Mouse (Mus musculus): Measurements from ENCODE around the gene N4bp1.

N4bp1 gene

GRCm38 (mm10) chr8:86897726-86898419 is 12.8 kb upstream of the N4bp1 start:
- in situ Hi-C loops (cut with MseI, MboI): no loop called here

GRCm38 (mm10) chr8:86895390-86895789 is 10.3 kb upstream of the N4bp1 start:
- in situ Hi-C loops (cut with MseI, MboI): no loop called here

DNA sequence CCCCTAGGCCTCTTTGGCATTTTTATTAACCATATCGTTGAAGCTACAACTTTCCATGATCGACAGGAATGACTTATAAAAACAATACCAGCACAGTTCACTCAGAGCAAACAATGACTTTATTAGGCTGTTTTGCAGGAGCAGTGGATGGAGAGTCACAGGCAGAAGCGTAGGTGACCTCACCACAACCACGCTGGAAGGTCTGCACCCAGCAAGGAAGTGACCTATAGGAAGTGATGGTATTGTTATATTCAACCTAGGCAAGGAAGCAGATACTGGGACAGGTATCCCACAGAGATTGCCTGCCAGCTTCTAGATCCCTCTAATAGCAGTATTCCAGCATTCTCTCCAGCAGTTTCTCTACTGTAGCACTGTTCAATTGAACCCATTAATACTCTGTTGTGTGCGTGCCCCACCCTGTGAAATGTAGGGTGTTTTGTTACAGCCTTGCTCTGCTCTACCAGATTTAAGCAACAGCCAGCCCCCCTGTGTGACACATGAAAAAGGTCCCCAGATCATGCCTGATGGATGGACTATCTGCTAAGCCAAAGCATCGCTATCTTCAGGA is 9.2 kb upstream of the N4bp1 start:
- in situ Hi-C loops (cut with MseI, MboI): no loop called here

DNA sequence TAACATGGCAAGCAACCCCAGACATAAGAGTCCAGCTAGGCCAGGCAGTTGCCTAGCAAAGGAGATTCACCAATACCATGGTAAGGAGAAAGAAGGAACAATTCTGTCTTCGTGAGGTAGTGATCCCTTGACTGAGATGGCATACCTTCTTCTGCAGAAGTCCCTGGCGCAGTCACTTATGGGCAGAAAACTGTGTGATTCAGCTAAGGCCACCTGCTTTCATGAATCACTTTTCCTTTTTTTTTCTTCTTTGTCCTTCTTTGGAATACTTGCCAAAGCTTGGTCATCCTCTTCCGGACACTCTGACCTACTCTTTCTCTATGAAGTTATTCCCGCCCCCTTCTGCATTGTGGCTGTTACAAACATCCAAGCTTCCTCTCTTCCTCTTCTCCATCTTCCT is 8.5 kb upstream of the N4bp1 start:
- in situ Hi-C loops (cut with MseI, MboI): no loop called here

GRCm38 (mm10) chr8:86891533-86891932 is 6.5 kb upstream of the N4bp1 start:
- in situ Hi-C loops (cut with MseI, MboI): no loop called here

DNA sequence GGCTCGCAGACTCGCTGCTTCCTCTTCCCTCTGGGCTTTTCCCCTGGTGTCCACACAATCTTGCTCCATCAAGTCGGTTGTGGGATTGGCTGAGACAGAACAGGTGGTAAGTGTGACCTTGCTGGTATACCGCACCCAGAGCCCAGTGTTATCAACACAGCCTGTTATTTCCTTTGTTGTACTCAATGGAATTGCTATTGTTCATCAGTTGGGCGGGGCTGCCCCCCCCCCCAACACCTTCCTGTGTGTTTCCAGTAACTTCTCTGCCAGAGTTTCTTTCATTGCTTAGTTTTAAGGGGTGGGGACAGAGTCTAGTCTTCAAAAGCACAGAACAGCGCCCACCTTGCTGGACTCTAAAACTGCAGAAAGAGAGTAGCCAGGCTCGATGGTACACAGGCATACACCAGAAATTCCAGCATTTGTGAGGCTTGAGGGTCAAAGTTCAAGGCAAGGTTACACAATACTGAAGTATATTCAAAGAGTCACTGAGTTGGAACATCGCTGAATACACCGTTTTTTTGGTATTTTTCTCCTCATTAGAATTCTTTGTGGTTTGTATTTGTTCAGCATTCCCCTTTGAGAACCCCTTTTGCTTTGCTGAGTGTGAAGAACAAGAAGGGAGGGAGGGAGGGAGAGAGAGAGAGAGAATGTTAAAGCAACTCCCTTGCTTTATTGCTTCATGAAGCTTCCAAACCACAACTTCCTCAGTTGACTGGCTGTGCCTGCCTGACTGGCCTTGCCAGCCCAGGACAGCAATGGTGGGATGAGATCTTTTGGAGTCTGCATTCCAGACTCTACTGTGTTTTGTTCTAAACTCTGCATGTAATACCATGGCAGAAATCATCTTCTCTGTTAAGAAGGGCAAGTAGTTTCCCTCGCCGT is 3.2 kb upstream of the N4bp1 start:
- in situ Hi-C loops (cut with MseI, MboI): no loop called here

- in situ Hi-C loops (cut with MseI, MboI): no loop called here
These were observed 991 bp downstream of the N4bp1 start for GRCm38 (mm10) chr8:86884067-86884466.

GRCm38 (mm10) chr8:86882568-86883478 is 2.2 kb downstream of the N4bp1 start:
- in situ Hi-C loops (cut with MseI, MboI): no loop called here

GRCm38 (mm10) chr8:86881951-86882350 is 3.1 kb downstream of the N4bp1 start:
- in situ Hi-C loops (cut with MseI, MboI): no loop called here

DNA sequence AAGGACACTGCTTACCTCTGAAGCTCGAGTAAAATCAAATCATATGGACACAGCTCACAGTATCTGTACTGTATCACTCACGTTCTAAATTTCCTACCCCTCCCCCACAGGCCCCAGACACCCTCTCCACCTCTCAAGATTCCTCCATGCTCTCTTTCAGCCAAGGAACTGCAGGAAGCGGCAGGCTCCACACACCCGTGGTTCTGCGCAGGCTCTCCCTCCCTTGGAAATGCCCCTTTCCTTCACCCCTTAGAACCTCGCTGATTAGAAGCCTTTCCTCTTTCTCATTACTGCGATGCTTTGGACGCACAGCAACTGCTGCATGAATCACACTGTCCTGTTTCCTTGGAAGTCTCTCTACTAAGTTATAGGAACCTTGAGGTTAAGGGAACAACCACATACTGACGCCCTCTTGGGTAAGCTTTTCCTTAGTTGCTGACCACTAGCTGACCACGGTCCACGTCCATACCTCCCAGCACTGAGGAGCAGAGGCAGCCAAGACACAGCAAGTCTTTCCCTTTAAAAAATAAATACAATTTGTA is 3.9 kb downstream of the N4bp1 start:
- in situ Hi-C loops (cut with MseI, MboI): no loop called here

DNA sequence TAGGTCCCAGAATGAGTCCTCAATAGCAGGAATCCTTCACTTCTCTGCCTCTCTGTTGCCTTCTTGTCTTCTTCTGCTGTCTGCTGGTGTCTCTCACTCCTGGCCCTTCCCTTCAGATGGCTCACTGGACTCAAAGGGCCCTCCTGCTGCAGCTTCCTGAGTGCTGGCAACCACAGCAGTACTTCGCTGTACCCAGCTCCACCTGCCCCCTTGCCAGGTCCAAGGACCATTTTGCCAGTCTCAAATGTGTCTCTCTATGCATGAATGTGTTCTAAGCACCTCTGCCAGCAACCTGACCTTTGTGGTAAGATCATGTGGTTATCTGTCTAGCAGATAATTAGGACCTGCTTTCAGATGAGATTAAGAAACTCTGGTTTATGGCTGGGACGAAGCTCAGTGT is 8.2 kb downstream of the N4bp1 start:
- in situ Hi-C loops (cut with MseI, MboI): no loop called here

GRCm38 (mm10) chr8:86874055-86874454 is 11.0 kb downstream of the N4bp1 start:
- in situ Hi-C loops (cut with MseI, MboI): no loop called here

GRCm38 (mm10) chr8:86873151-86873550 is 11.9 kb downstream of the N4bp1 start:
- in situ Hi-C loops (cut with MseI, MboI): no loop called here

DNA sequence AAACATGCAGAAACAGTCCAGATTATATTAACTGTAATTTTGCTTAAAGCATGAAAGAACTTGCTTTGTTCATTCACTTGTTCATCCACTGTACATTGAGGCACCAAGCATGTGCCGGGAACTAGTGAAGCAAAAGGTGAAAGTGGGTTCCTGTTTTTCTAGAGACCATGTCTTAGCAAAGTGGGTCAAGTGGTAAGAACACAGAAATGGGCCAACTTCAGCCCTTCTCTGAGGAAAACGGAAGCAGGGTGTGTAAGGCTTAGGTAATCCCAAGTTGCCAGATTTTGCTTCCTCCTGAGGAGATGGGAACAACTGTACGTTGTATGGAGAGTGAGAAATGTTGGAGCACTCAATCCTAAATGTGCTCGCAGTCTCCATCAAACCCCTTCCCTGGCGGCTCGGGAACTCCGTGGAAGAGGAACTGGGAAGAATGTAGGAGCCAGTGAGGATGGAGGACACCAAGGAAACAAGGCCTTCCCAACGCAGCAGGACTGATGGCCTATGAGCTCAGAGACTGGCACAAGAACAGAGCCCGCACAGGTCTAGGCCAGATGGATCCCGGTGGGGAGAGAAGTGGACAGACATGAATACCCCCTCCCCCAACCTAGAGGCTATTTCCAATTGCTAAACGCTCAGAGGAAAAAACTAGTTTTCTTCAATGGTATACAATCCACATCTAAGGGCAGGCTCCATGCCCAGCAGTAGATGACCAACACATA is 12.8 kb downstream of the N4bp1 start:
- in situ Hi-C loops (cut with MseI, MboI): no loop called here

- in situ Hi-C loops (cut with MseI, MboI): no loop called here
These were observed 13.6 kb downstream of the N4bp1 start for GRCm38 (mm10) chr8:86871421-86871820.

GRCm38 (mm10) chr8:86870771-86871170 is 14.3 kb downstream of the N4bp1 start:
- in situ Hi-C loops (cut with MseI, MboI): no loop called here

DNA sequence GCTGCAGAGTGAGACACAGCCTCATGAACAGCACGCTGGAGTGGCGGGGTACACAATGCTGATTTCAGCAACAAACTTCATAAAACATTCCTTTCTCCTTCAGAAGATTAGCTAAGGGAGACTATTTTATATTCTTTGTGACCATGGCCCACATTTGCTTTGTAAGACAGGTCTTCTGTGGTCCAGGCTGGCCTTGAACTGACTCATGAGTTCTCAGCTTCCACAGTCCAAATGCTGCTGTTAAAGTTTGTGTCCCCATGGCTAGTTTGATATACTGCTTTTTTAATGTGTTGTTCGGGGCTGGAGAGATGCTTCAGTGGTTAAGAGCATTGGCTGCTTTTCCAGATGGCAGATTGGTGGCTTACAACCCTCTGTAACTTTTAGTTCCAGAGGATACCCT is 17.0 kb downstream of the N4bp1 start:
- in situ Hi-C loops (cut with MseI, MboI): no loop called here

GRCm38 (mm10) chr8:86864764-86865163 is 20.3 kb downstream of the N4bp1 start:
- in situ Hi-C loops (cut with MseI, MboI): no loop called here

DNA sequence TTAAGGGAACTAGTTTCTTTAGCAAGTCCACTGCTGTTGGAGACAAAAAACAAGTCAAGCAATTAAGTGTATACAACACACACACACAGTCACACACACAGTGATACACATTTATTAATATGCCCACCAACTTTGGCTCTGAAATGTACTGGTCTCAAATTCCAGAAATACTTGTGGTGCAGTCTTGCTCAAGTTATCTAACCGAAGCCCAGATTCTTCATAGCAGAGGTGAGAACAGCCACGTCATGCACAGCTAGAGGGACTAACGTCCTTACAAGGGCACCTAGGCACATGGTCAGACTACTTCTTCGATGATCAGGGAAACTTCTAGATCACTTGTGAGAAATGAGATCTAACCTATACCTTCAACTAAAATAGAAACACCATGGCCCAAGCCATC is 22.2 kb downstream of the N4bp1 start:
- in situ Hi-C loops (cut with MseI, MboI): no loop called here

- in situ Hi-C loops (cut with MseI, MboI): no loop called here
These were observed 22.8 kb downstream of the N4bp1 start for GRCm38 (mm10) chr8:86862155-86862816.
